Mouse (Mus musculus): Measurements from ENCODE around the gene Ddx25. TPM values are rescaled to one million over a fixed set of nuclear protein-coding genes. Genes with fewer than 3 reads are reported as not detected.

Ddx25 gene
- total RNA-seq, 2 experiments from 2014 or later = not detected

DNA sequence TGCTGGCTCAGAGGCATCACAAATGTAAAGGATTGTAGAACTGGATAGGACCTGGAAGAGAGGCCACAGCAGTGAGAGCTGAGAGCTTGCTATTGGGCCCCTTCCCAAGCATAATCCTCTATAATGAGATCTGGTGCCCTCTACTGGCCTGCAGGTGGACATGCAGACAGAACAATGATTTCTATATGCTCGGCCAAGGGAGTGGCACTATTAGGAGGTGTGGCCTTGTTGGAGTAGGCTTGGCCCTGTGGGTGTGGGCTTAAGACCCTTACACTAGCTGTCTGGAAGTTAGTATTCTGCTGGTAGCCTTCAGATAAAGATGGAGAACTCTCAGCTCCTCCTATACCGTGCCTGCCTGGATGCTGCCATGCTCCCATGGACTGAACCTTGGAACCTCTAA, 23.2 kb downstream of the Ddx25 start:
- TF ChIP-seq CTCF (IDR thresholded peaks at IDR 0.05) = peak; percentile 91
- Histone ChIP-seq H3K27ac (no peak overlapping the region), H3K4me3 (no peak overlapping the region)
- intact Hi-C loops (cut with DNase I) = loop anchor here (1.0 kb wide), 1 partner anchor 253 kb away; no protein-coding TSS in a partner anchor
- DNase-seq = no peak

DNA sequence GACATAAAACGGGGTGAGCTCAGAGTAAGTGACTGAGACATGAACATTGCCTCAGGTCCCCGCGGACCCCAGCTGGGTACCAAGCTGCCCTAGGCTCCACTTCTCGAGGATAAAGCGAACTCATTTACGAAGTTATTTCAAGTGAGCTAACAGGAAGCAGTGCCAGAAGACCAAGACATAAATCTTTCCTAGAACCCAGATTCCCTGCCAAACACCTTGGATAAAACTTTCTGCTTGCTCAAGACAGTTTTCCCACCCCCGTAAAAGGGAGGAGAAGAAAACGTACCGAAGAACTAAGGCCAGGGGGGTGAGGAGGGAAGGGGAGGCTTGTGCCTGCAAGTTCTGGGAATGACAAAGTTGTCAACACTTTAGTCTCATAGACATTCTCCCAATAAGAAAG, 25.1 kb downstream of the Ddx25 start:
- Histone ChIP-seq H3K4me3 (no peak overlapping the region), H3K27ac (no peak overlapping the region)
- no peak for DNase-seq
- no peak for TF ChIP-seq CTCF (IDR thresholded peaks at IDR 0.05)
- intact Hi-C loops (cut with DNase I) = no loop called here

DNA sequence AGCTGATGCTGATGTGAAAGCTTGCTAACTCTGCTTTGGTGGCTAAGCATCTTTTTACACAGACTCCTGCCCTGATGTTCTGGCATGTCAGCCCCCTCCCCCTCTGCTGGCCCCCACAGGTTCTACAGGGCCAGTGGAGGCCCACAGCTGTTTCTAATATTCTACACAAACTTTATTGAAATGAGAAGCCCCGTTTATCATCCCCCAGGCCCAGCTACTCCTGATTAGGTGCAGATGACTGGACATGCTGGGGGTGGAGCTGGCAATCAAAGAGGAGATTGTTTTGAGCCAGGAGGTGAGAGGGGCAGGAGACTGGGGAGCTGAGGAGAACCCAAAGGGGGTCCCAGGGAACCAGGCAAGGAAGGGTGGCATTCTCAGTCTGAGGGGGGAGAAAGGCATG, 28.5 kb downstream of the Ddx25 start:
- no peak for DNase-seq
- TF ChIP-seq CTCF (IDR thresholded peaks at IDR 0.05) = no peak
- H3K27ac ChIP-seq = no peak overlapping the region
- intact Hi-C loops (cut with DNase I) = no loop called here
- H3K4me3 ChIP-seq = no peak overlapping the region

DNA sequence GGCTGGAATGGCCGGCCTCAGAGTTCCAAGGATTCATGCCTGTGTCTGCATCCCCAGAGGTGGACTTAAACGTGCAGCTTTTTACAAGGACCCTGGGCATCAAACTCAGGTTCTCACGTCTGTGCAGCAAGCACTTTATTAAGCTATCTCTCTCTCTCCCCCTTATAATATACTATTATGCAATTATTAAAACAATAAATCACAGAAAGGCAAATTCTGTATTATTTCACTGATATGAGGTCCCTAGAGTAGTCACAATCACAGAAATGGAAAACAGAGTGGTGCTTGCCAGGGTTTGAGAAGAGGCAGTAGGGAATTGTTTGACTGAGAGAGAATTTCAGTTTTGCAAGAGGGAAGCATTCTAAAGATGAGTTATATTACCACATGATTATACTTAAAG, 29.2 kb downstream of the Ddx25 start:
- no peak for DNase-seq
- Histone ChIP-seq H3K4me3 (no peak overlapping the region), H3K27ac (no peak overlapping the region)
- TF ChIP-seq CTCF (IDR thresholded peaks at IDR 0.05) = no peak
- intact Hi-C loops (cut with DNase I) = no loop called here

DNA sequence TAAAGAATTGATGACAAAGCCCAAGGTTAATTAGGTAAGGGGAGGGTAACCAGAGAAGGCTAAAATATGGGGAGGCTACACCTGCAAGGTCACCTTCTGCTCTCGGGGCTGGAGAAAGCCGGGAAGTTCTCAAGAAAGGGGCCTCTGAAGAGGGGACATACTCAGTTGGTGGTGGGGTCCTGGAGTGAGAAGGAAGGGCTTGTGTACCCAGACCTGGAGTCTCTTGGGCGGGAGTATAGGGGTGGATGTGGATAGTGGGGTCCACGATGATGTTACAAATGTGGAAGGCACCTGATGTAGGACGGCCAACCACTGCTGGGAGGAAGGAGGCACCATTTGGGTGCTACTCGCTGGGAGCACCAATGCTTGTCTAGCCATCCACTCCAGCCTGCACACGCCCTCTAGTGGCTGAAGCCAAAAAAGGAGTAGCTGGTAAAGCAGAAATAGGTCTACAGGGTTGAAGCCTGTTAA, 34.4 kb downstream of the Ddx25 start:
- peak; percentile 79 for DNase-seq
- H3K4me3 ChIP-seq = peak overlapping the region; percentile 15; the same call in 1 of the 2 replicates
- peak overlapping the region; percentile 67 for H3K27ac ChIP-seq
- TF ChIP-seq CTCF (IDR thresholded peaks at IDR 0.05) = peak; percentile 92
- intact Hi-C loops (cut with DNase I) = loop anchor here (1.0 to 5.0 kb wide), 2 partner anchors 102 to 242 kb away; partner anchors contain the start of gene Cdon

DNA sequence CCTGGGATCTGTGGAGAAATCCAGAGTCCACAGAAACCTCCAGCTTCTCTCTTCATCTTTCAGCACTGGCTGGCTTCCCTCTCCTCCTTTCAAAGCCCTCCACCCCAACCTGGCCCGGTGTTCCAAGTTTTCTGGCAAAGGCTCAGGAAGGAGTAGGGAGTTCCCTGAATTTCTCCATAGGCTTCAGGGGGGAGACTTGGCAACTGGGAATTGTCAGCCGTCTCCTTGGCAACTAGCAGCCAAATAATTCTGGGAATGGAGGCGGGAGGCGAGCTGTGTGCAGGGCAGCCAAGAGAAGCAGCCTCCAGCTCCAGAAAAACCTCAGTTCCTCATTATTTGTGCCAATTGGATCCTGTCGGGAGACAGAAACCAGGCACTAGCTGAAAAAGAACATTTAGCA, 34.8 kb downstream of the Ddx25 start:
- DNase-seq = peak; percentile 59
- intact Hi-C loops (cut with DNase I) = loop anchor here (5.0 kb wide), 1 partner anchor 101 kb away; the partner anchor contains the start of gene Cdon
- Histone ChIP-seq H3K4me3 (peak overlapping the region; percentile 15; the same call in 1 of the 2 replicates), H3K27ac (peak overlapping the region; percentile 67)
- no peak for TF ChIP-seq CTCF (IDR thresholded peaks at IDR 0.05)

DNA sequence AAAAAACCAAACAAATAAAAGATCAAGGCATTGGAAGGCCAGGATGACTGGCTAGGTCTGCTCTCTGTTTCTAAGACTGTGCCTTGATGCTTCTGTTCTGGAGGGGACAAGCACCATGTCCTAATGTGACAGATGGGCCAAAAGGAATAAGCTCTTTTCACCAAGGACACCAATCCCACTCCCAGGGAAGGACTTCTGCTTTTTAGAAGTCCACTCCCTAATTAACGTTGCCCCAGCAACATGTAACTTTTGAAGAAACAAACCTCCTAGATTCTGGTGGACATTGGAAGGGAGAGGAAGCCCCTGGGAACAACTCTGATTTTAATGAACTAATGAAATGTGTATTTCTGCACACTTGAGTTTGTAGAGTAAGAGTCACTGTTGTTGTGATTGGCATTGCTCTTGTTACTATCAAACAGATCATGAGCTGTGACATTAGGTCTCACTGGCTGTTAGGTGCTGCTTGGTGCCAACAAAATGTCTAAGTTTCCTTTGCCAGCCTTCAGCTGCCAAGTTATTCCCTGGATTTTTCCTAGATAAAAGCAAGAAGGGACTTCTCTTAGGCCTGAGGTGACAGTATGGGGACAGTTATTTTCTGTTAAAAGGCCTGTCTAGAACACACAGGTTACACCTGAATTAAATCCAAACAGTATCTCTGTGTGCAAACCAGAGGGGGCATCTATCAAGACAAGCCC, 35.4 kb downstream of the Ddx25 start:
- intact Hi-C loops (cut with DNase I) = loop anchor here (5.0 kb wide), 1 partner anchor 101 kb away; the partner anchor contains the start of gene Cdon
- no peak overlapping the region for H3K4me3 ChIP-seq

DNA sequence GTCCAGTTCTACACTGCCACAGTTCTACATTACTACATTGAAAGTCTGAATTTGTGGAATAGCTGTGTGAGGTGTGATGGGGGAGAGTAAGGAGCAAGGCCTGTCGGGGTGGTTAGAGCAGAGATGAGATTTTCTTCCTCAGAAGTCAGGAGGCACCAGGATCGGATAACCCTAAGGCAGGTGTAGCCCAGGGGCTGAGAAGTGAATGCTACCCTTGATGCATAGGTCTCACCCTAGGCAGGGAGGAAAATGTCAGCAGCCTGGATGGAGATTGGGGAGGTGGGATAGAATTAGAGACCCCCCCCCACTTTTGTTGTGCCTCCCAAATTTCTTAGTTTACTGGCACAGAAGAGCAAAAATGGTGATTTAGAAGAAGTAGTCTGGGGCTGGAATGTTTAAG, 36.1 kb downstream of the Ddx25 start:
- no peak for TF ChIP-seq CTCF (IDR thresholded peaks at IDR 0.05)
- no peak overlapping the region for H3K4me3 ChIP-seq
- no peak overlapping the region for H3K27ac ChIP-seq

More for the DNA sequence above, 35.4 kb downstream of the Ddx25 start:
- no peak for DNase-seq
- H3K27ac ChIP-seq = peak overlapping the region; percentile 67; the same call in 1 of the 2 replicates
- TF ChIP-seq CTCF (IDR thresholded peaks at IDR 0.05) = no peak

DNA sequence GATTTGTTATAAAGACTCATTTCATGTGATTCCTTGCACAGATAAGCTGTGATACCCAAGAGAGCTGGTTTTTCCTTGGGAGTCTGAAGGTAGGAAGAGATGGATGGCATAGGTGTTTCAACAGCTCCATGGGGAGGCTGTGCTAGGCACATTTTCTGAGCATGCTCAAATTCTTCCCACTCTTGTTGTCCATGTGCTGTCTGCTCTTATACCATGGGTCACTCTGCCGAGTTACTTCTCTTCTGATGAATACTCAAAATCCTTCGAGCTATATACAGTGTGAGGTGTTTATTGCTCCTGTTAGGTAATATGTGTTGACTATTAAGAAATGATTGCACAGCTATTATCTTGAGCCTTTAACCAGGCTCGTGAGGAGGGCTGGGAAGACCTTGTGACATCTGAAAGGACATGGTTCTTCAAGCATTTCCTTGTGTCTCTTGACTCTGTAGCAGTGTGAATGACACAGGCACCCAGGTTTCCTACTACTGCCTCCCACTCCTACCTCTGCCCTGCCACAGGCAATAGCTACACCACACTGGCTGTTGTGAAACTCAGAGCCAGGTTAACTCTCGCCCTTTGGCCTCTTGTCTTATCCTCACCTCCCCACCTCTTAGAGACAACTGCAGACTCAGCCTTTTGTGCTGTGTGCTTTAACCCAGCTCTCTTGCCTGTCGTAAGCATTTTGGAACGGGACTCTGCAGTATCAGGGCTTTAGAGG, 37.5 kb downstream of the Ddx25 start:
- TF ChIP-seq CTCF (IDR thresholded peaks at IDR 0.05) = no peak
- Histone ChIP-seq H3K27ac (no peak overlapping the region), H3K4me3 (no peak overlapping the region)
- intact Hi-C loops (cut with DNase I) = loop anchor here (5.0 kb wide), 1 partner anchor 98 kb away; the partner anchor contains the start of gene Cdon
- no peak for DNase-seq

More for the DNA sequence above, 36.1 kb downstream of the Ddx25 start:
- intact Hi-C loops (cut with DNase I) = loop anchor here (5.0 kb wide), 1 partner anchor 100 kb away; the partner anchor contains the start of gene Cdon
- no peak for DNase-seq

DNA sequence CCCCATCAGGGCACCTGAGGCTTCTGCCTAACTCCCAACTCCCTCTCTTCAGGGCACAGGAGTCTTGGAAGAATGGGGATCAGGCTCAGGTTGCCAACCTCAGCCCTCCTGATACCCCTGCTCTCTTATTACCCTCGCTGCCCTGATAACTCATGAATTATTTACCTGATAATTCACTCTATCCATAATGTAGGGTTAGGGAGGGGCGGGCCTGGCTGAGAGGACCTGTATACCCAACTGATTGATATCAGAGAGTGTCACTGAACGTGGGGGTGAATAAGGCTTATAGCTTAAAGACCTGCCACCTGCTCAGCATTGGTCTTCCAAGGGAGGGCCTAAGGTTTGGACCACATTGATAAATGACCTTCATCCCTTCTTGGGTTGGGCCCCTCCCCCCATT, 40.2 kb downstream of the Ddx25 start, which contains the start of gene Gm1113:
Gene Gm1113 (minus strand): TSS at position 101 of the 400 bp plus-strand sequence.
- TF ChIP-seq CTCF (IDR thresholded peaks at IDR 0.05) = no peak
- H3K27ac ChIP-seq = no peak within 1 kb of the TSS
- intact Hi-C loops (cut with DNase I) = no loop called here
- DNase-seq = no peak
- H3K4me3 ChIP-seq = no peak within 1 kb of the TSS

DNA sequence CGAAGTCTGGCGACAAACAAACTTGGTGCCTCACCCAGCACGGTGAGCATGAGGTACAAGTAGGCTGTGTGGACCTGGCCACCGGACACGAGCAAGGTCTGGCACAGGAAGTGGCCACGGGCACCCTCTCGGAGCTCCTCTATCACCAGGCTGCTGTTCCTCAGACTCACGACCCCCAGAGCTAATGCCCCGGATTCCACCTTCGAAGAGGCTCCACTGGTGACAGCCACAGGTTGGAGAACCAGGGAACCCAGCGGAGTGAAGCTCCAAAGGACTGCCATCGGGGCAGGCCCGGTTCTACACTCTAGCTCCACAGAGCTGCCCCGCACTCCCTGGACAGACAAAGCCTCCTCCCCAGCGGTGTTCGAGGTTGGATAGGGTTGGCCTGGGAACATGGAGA, 41.6 kb downstream of the Ddx25 start:
- no peak for TF ChIP-seq CTCF (IDR thresholded peaks at IDR 0.05)
- DNase-seq = no peak
- no peak overlapping the region for H3K4me3 ChIP-seq
- H3K27ac ChIP-seq = no peak overlapping the region
- intact Hi-C loops (cut with DNase I) = no loop called here

DNA sequence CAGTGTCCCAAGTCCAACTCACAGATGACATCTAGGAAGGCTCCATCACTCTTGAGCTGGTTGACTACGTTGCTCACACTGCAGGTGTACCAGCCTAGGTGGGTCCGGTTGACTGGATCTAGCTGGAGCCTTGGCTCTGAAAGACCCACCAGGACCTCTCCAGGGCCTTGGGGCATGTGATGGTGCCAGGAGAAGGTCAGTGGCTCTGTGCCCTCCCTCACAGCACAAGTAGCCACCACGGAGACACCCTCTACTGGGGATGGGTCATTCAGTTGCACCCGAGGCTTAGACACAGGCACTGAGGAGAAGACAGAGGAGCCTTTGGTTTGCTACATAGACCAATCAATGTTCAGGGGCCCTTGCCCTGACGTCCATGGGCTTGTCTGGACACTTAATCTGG, 42.1 kb downstream of the Ddx25 start:
- no peak for DNase-seq
- intact Hi-C loops (cut with DNase I) = no loop called here
- no peak overlapping the region for H3K27ac ChIP-seq
- no peak overlapping the region for H3K4me3 ChIP-seq
- no peak for TF ChIP-seq CTCF (IDR thresholded peaks at IDR 0.05)

DNA sequence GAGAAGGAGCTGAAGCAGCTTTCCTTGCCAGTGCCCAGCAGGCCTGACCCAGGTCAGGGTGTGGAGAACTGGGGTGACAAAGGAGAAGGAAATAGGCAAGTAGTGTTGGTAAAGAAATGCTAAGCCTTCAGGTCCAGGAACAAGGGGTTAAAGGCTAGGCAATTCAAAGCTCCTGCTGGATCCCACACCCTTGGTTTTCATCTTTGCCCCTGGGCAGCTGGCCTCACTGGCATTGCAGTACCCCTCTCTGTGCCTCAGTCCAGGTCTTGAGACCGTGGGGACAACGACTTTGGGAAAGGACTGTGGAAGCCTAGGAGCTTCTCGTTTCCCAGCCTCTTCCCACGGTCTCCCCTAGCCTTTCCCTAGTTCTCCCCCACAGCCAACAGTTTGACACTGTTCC, 44.4 kb downstream of the Ddx25 start:
- no peak for DNase-seq

More for the DNA sequence above, 44.4 kb downstream of the Ddx25 start:
- no peak for TF ChIP-seq CTCF (IDR thresholded peaks at IDR 0.05)
- no peak overlapping the region for H3K27ac ChIP-seq
- H3K4me3 ChIP-seq = no peak overlapping the region
- intact Hi-C loops (cut with DNase I) = no loop called here

All from gastrocnemius, adult 2 months (tissue).